Mouse (Mus musculus): ENCODE measurements around the gene B4galnt1. TPM values are rescaled to one million over a fixed set of nuclear protein-coding genes. Genes with fewer than 3 reads are reported as not detected.

The B4galnt1 gene
- polyA plus RNA-seq, 1 experiment from 2014 or later = 7.8 TPM

GRCm38 (mm10) chr10:127208921-127209320, 43.9 kb downstream of the B4galnt1 start:
- ATAC-seq (replicated peaks; ENCODE audit: low FRiP score) (no peak), DNase-seq (ENCODE audit: low spot score) (no peak)
- no peaks in the 10 kb centered on the region for H3K27me3 ChIP-seq (ENCODE audit: control insufficient read depth, insufficient read depth, low read length)
- no peak overlapping the region for H3K4me3 ChIP-seq (ENCODE audit: low read depth, low read length)
- no peak overlapping the region for H3K4me2 ChIP-seq (ENCODE audit: low read depth, low read length, severe bottlenecking)
- no peak overlapping the region for H3K27ac ChIP-seq (ENCODE audit: low read depth, low read length)
- peaks cover 4% of the 10 kb centered on the region; the same call in 1 of the 2 replicates for H3K36me3 ChIP-seq (ENCODE audit: control insufficient read depth, insufficient read depth, low read length)
- WGBS = 82% methylated on average over 4 of the region's 4 CpGs
- no peaks in the 10 kb centered on the region for H3K9me3 ChIP-seq (ENCODE audit: control insufficient read depth, low read length)
- peaks cover 8% of the 10 kb centered on the region; the same call in 1 of the 2 replicates for H3K4me1 ChIP-seq (replicated peaks; ENCODE audit: control insufficient read depth, insufficient read depth, low read length)
- H3K9ac ChIP-seq (ENCODE audit: low read length) = no peak overlapping the region

- Histone ChIP-seq H3K27ac (ENCODE audit: low read depth, low read length) (no peak overlapping the region), H3K36me3 (ENCODE audit: control insufficient read depth, insufficient read depth, low read length) (peaks cover 3% of the 10 kb centered on the region; the same call in 1 of the 2 replicates), H3K4me3 (ENCODE audit: low read depth, low read length) (no peak overlapping the region), H3K9ac (ENCODE audit: low read length) (no peak overlapping the region; the same call in 1 of the 2 replicates), H3K4me2 (ENCODE audit: low read depth, low read length, severe bottlenecking) (peak overlapping the region; percentile 95; the same call in 1 of the 2 replicates), H3K9me3 (ENCODE audit: control insufficient read depth, low read length) (no peaks in the 10 kb centered on the region), H3K4me1 (replicated peaks; ENCODE audit: control insufficient read depth, insufficient read depth, low read length) (peaks cover 8% of the 10 kb centered on the region; the same call in 1 of the 2 replicates), H3K27me3 (ENCODE audit: control insufficient read depth, insufficient read depth, low read length) (no peaks in the 10 kb centered on the region)
- DNase-seq (ENCODE audit: low spot score) (no peak), ATAC-seq (replicated peaks; ENCODE audit: low FRiP score) (no peak)
- WGBS = 86% methylated on average over 13 of the region's 13 CpGs
These were observed 45.0 kb downstream of the B4galnt1 start for GRCm38 (mm10) chr10:127209928-127210570.

GRCm38 (mm10) chr10:127210961-127211405, 46.0 kb downstream of the B4galnt1 start:
- 1% methylated on average over 25 of the region's 25 CpGs for WGBS
- H3K4me1 ChIP-seq (replicated peaks; ENCODE audit: control insufficient read depth, insufficient read depth, low read length) = peaks cover 8% of the 10 kb centered on the region; the same call in 1 of the 2 replicates
- no peaks in the 10 kb centered on the region; the same call in 1 of the 2 replicates for H3K36me3 ChIP-seq (ENCODE audit: control insufficient read depth, insufficient read depth, low read length)
- H3K4me2 ChIP-seq (ENCODE audit: low read depth, low read length, severe bottlenecking) = peak overlapping the region; percentile 95
- ATAC-seq (replicated peaks; ENCODE audit: low FRiP score) (peak; percentile 54), DNase-seq (ENCODE audit: low spot score) (no peak)
- H3K4me3 ChIP-seq (ENCODE audit: low read depth, low read length) = peak overlapping the region; percentile 87
- H3K27ac ChIP-seq (ENCODE audit: low read depth, low read length) = no peak overlapping the region
- H3K27me3 ChIP-seq (ENCODE audit: control insufficient read depth, insufficient read depth, low read length) = no peaks in the 10 kb centered on the region
- no peaks in the 10 kb centered on the region for H3K9me3 ChIP-seq (ENCODE audit: control insufficient read depth, low read length)
- peak overlapping the region; percentile 81 for H3K9ac ChIP-seq (ENCODE audit: low read length)

DNA sequence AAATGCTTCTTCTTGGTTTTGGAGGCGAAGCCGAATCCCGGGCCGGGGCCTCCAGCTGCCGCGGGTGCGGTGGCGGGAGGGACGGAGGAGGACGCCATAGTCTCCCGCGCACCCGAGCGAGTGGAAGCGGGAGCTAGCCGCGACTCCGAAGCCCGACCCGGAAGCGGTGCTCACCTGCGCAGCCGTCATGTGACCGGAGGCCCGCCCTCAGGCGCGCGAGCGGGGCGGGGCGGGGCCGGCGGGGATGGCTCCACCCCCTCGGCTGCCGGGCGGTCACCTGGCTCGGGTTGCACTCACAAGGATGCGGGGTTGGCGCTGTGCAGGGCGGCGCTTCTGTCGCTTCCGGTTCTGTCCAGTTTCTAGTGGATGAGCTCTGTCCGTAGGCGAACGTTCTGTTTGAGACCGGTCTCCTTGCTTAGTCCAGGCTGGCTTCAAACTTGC, 46.4 kb downstream of the B4galnt1 start, which contains the start of gene Pip4k2c:
Pip4k2c (minus strand) TSS at position 172 of the 441 bp plus-strand sequence.
- Histone ChIP-seq H3K36me3 (ENCODE audit: control insufficient read depth, insufficient read depth, low read length) (no peaks in the 10 kb centered on the region; the same call in 1 of the 2 replicates), H3K27me3 (ENCODE audit: control insufficient read depth, insufficient read depth, low read length) (no peaks in the 10 kb centered on the region), H3K9me3 (ENCODE audit: control insufficient read depth, low read length) (no peaks in the 10 kb centered on the region), H3K4me1 (replicated peaks; ENCODE audit: control insufficient read depth, insufficient read depth, low read length) (peaks cover 8% of the 10 kb centered on the region; the same call in 1 of the 2 replicates), H3K27ac (ENCODE audit: low read depth, low read length) (no peak within 1 kb of the TSS), H3K4me3 (ENCODE audit: low read depth, low read length) (peak within 1 kb of the TSS; percentile 87), H3K4me2 (ENCODE audit: low read depth, low read length, severe bottlenecking) (peak within 1 kb of the TSS; percentile 95), H3K9ac (ENCODE audit: low read length) (peak within 1 kb of the TSS; percentile 81)
- whole genome bisulfite sequencing = under 1% methylated on average over 47 of the region's 47 CpGs
- peak; percentile 95 for DNase-seq (ENCODE audit: low spot score)
- ATAC-seq (replicated peaks; ENCODE audit: low FRiP score) = peak; percentile 99

- no peaks in the 10 kb centered on the region for H3K36me3 ChIP-seq (ENCODE audit: control insufficient read depth, insufficient read depth, low read length)
- no peak for ATAC-seq (replicated peaks; ENCODE audit: low FRiP score)
- no peak overlapping the region for H3K4me2 ChIP-seq (ENCODE audit: low read depth, low read length, severe bottlenecking)
- no peaks in the 10 kb centered on the region for H3K27me3 ChIP-seq (ENCODE audit: control insufficient read depth, insufficient read depth, low read length)
- peaks cover 8% of the 10 kb centered on the region; the same call in 1 of the 2 replicates for H3K4me1 ChIP-seq (replicated peaks; ENCODE audit: control insufficient read depth, insufficient read depth, low read length)
- no peaks in the 10 kb centered on the region for H3K9me3 ChIP-seq (ENCODE audit: control insufficient read depth, low read length)
- H3K4me3 ChIP-seq (ENCODE audit: low read depth, low read length) = no peak overlapping the region
- DNase-seq (ENCODE audit: low spot score) = no peak
- no peak overlapping the region for H3K27ac ChIP-seq (ENCODE audit: low read depth, low read length)
- whole genome bisulfite sequencing = 95% methylated on average over 8 of the region's 8 CpGs
- H3K9ac ChIP-seq (ENCODE audit: low read length) = no peak overlapping the region
These were observed 48.2 kb downstream of the B4galnt1 start for GRCm38 (mm10) chr10:127213272-127213671.

GRCm38 (mm10) chr10:127213704-127214421, 48.8 kb downstream of the B4galnt1 start:
- ATAC-seq (replicated peaks; ENCODE audit: low FRiP score) (no peak), DNase-seq (ENCODE audit: low spot score) (no peak)
- H3K27ac ChIP-seq (ENCODE audit: low read depth, low read length) = no peak overlapping the region
- peaks cover 8% of the 10 kb centered on the region; the same call in 1 of the 2 replicates for H3K4me1 ChIP-seq (replicated peaks; ENCODE audit: control insufficient read depth, insufficient read depth, low read length)
- H3K36me3 ChIP-seq (ENCODE audit: control insufficient read depth, insufficient read depth, low read length) = no peaks in the 10 kb centered on the region
- WGBS = 83% methylated on average over 13 of the region's 13 CpGs
- H3K9me3 ChIP-seq (ENCODE audit: control insufficient read depth, low read length) = no peaks in the 10 kb centered on the region
- no peak overlapping the region for H3K4me3 ChIP-seq (ENCODE audit: low read depth, low read length)
- H3K4me2 ChIP-seq (ENCODE audit: low read depth, low read length, severe bottlenecking) = no peak overlapping the region
- H3K9ac ChIP-seq (ENCODE audit: low read length) = no peak overlapping the region
- no peaks in the 10 kb centered on the region for H3K27me3 ChIP-seq (ENCODE audit: control insufficient read depth, insufficient read depth, low read length)

DNA sequence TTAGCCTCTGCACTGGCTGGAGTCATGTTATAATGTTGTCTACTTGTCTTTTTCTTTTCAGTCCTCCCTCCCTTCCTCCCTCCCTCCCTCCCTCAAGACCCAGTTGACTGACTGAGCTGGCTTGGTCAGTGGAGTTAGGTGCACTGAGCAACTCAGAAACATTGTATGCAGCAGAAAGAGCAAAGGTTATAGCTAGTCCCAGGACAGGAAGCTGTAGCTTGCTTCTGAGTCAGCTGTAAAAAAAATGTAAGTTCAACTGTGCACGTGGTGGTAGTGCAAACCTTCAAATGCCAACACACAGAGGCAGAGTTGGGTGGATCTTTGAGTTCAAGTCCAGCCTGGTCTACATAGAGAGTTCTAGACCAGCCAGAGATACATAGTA, 49.4 kb downstream of the B4galnt1 start:
- Histone ChIP-seq H3K36me3 (ENCODE audit: control insufficient read depth, insufficient read depth, low read length) (no peaks in the 10 kb centered on the region), H3K27ac (ENCODE audit: low read depth, low read length) (no peak overlapping the region), H3K9me3 (ENCODE audit: control insufficient read depth, low read length) (no peaks in the 10 kb centered on the region), H3K4me3 (ENCODE audit: low read depth, low read length) (no peak overlapping the region), H3K27me3 (ENCODE audit: control insufficient read depth, insufficient read depth, low read length) (no peaks in the 10 kb centered on the region), H3K4me1 (replicated peaks; ENCODE audit: control insufficient read depth, insufficient read depth, low read length) (peaks cover 7% of the 10 kb centered on the region; the same call in 1 of the 2 replicates), H3K4me2 (ENCODE audit: low read depth, low read length, severe bottlenecking) (no peak overlapping the region), H3K9ac (ENCODE audit: low read length) (no peak overlapping the region)
- ATAC-seq (replicated peaks; ENCODE audit: low FRiP score) (no peak), DNase-seq (ENCODE audit: low spot score) (no peak)
- 56% methylated on average over 1 of the region's 1 CpGs for WGBS

- Histone ChIP-seq H3K9ac (ENCODE audit: low read length) (no peak overlapping the region), H3K36me3 (ENCODE audit: control insufficient read depth, insufficient read depth, low read length) (no peaks in the 10 kb centered on the region), H3K9me3 (ENCODE audit: control insufficient read depth, low read length) (no peaks in the 10 kb centered on the region), H3K4me2 (ENCODE audit: low read depth, low read length, severe bottlenecking) (no peak overlapping the region), H3K4me1 (replicated peaks; ENCODE audit: control insufficient read depth, insufficient read depth, low read length) (peaks cover 3% of the 10 kb centered on the region; the same call in 1 of the 2 replicates), H3K27ac (ENCODE audit: low read depth, low read length) (no peak overlapping the region), H3K4me3 (ENCODE audit: low read depth, low read length) (no peak overlapping the region), H3K27me3 (ENCODE audit: control insufficient read depth, insufficient read depth, low read length) (no peaks in the 10 kb centered on the region)
- DNase-seq (ENCODE audit: low spot score) (no peak), ATAC-seq (replicated peaks; ENCODE audit: low FRiP score) (no peak)
- 94% methylated on average over 11 of the region's 11 CpGs for WGBS
These were observed 51.4 kb downstream of the B4galnt1 start for GRCm38 (mm10) chr10:127216456-127216855.

All from forebrain, embryonic 11.5 days (tissue).